Mouse (Mus musculus): ENCODE results near the gene Pced1b.

The Pced1b gene

GRCm38 (mm10) chr15:97285665-97286212 is 38.8 kb downstream of the Pced1b start:
- DNase-seq (ENCODE audit: extremely low spot score, low read depth, low spot score) = no peak

DNA sequence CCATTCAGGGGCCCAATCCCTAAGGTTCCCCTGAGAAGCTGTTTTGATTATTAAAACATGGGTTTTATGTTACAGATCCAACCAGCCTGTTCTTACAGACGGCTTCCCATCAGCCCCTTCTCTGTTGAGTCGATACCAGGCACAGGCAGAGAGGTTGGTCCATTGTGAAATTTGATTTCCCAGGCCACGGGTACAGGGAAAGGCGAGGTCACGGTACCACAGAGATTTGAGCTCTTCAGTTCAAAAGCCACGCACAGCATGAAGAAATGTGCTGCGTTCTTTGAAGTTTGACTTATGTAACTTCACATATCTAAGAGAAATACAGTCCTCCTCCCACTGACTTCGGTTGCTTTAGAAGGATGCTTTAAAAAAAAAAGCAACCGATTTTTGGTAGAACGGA is 39.8 kb downstream of the Pced1b start:
- no peak for DNase-seq (ENCODE audit: extremely low spot score, low read depth, low spot score)

GRCm38 (mm10) chr15:97287436-97288143 is 40.7 kb downstream of the Pced1b start:
- DNase-seq (ENCODE audit: extremely low spot score, low read depth, low spot score) = no peak

- no peak for DNase-seq (ENCODE audit: extremely low spot score, low read depth, low spot score)
Measured at GRCm38 (mm10) chr15:97288690-97289089, 41.8 kb downstream of the Pced1b start.

DNA sequence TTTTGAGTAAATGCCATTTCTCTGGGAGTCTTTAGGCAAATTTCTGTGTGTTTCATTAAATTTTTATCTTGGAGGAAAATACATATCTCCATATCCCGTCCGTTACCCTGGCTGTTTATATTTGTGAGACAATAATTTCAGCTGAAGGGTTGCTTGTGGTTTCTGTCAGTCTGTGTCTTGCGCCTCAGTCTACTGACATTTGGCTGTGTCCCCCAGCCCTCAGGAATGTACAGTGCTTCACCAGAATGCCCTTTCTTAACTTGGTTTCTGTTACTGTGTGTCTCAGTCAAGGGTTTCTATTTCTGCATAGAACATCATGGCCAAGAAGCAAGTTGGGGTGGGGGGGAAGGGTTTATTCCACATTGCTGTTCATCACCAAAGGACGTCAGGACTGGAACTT is 42.3 kb downstream of the Pced1b start:
- no peak for DNase-seq (ENCODE audit: extremely low spot score, low read depth, low spot score)

DNA sequence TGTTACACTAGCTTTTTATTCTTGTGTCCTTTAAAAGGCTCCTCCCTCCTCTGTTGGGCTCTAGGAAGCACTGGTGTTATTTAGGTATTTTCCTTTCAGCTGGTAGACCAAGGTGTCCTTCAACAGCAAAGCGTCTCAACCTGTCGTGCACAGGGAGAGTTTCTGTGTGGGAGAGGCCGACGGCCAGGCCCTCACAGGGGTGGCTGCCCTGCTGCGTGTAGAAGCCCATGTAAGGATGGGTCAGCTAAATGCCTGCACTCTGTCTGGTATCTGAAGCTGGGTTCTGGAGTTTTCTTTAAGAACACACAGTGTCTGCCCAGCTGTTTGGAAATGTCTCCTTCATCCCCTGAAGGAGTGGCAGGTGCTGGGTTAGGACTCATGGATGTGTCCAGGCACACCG is 43.4 kb downstream of the Pced1b start:
- no peak for DNase-seq (ENCODE audit: extremely low spot score, low read depth, low spot score)

DNA sequence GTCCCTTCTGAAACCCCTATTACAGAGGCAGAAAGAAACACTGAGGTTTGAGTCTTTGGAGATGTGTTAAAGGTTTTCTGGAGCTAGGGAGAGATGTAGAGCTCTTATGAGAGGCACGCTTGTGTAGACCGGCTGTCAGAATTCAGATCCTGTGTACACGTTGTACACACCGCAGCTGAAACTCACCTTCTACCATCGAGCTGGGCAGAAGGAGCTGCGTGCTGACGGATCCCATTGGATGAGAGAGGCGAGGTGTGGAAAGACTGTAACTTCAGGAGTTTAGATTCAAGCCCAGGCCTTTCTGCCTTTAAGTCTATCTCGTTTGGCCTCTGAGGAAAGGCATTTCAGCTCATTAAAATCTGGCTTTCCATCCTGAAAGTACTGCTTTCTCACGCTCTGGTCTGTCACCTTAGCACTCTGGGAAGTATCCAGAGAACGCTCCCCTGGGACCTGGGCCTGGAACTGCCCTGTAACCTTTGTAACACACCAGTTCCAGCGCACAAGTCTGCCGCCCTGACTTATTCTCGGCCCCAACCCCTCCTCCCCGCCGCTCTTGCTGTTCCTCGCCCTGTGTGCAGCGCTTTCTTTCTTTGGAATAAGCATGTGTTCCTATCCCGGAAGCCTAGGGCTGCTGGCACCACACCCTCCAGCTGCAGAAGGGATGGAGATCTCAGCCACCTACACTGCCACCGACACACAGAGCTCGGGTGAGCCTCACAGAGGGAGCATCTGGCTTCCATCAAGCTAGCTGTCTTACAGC is 44.6 kb downstream of the Pced1b start:
- no peak for DNase-seq (ENCODE audit: extremely low spot score, low read depth, low spot score)

DNA sequence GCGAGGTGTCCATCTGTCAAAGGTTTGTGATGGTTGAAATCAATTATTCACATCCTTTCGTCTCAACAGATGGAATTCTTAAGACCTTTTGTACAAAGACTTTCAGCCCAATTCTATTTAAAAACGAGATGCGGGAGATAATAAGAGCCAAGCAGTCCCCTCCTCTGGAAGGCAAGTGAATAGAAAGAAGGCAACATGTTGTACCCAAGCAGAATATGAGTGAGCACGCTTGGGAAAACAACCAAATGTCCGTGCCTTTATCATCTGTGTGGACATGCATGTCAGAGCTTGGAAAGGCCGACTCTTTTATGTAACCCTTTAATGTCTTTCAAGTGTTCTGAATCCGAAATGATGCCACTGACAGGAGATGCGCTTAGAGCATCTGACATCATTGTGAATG is 61.0 kb downstream of the Pced1b start:
- no peak for DNase-seq (ENCODE audit: extremely low spot score, low read depth, low spot score)

GRCm38 (mm10) chr15:97309533-97309932 is 62.6 kb downstream of the Pced1b start:
- no peak for DNase-seq (ENCODE audit: extremely low spot score, low read depth, low spot score)

GRCm38 (mm10) chr15:97310251-97310650 is 63.3 kb downstream of the Pced1b start:
- no peak for DNase-seq (ENCODE audit: extremely low spot score, low read depth, low spot score)

- DNase-seq (ENCODE audit: extremely low spot score, low read depth, low spot score) = no peak
Measured at GRCm38 (mm10) chr15:97311211-97311610, 64.3 kb downstream of the Pced1b start.

GRCm38 (mm10) chr15:97311937-97312336 is 65.0 kb downstream of the Pced1b start:
- DNase-seq (ENCODE audit: extremely low spot score, low read depth, low spot score) = no peak

DNA sequence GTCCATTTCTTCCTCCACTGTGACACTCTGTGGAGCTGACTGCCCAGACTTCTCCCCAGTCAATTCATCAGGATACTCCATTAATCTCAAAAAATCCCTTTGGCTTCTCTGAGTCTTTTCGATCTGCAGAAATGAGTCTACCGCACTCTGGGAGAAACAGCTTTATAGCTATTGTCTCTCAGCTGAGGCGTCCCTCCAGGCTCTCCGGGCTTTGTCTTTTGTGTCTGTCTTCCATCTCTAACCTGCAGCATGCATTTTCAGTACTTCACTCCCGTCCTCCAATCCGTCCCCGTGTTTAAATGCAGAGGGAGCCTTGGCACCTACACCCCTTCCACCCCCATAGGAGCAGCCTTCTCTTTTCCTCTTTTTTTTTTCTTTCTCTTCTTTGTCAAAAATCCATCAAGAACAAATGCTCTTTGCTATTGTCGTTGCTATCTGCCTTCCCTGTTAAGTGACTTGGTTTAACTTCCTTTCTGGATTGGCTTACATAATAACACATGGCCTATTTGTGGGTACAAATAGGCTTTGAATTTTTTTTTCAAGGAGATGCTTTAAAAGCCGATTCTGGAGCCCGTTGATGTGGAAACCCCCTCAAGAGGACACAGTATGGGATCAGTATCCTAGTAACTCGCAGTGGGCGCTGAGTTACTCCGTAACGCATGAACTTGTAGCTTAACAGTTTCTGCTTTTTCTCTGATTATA is 68.0 kb downstream of the Pced1b start:
- DNase-seq (ENCODE audit: extremely low spot score, low read depth, low spot score) = no peak

- DNase-seq (ENCODE audit: extremely low spot score, low read depth, low spot score) = no peak
Measured at GRCm38 (mm10) chr15:97315422-97315757, 68.5 kb downstream of the Pced1b start.

DNA sequence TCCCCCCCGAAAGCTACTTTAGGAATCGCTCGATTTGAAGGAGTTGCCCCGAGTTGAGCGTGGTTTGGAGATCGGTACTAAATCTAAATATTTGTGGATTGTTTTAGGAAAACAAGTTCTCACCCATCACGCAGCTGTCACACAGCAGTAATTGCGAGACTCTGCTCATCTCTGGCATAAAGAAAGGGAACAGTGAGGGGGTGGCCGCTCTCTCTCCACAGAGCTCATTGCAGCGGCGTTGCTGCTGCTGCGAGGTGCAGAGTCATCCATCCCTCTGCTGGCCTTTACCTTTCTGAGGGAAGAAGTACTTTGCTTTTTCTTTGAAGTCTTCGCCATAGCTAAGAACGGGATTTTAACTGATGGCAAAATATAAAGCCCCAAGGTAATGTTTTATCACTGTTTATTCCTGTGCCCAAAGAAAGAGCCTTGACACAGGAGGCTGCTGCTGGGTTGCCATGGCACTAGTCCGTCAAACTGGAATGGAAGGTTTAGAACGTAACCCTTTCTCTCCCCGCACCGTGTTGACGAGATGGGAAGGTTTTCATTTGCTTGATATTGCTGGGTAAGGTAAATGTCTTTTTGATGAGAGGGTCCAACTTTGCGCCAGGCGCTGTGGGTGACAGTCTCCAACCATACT is 71.6 kb downstream of the Pced1b start:
- DNase-seq (ENCODE audit: extremely low spot score, low read depth, low spot score) = no peak

DNA sequence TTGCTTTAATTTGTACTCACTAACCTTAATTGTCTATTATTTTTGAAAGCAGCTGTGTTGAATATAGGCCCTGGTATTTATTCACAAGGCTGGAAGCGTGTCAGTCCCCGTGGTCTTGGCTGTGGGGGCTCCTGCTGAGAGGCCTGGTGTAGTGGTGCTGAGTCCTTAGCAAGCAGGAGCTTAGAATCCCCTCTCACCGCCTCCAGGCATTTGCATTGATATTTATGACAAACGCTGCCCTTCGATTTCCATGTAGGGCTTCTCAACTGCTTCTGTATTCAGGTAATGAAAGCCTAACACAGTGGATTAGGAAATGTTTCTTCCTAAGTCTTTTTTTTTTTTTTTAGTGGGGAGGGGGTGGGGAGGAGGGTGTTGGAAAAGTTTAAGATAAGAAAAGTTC is 75.9 kb downstream of the Pced1b start:
- no peak for DNase-seq (ENCODE audit: extremely low spot score, low read depth, low spot score)

GRCm38 (mm10) chr15:97323466-97323865 is 76.6 kb downstream of the Pced1b start:
- DNase-seq (ENCODE audit: extremely low spot score, low read depth, low spot score) = no peak

- no peak for DNase-seq (ENCODE audit: extremely low spot score, low read depth, low spot score)
Measured at GRCm38 (mm10) chr15:97324311-97324710, 77.4 kb downstream of the Pced1b start.

DNA sequence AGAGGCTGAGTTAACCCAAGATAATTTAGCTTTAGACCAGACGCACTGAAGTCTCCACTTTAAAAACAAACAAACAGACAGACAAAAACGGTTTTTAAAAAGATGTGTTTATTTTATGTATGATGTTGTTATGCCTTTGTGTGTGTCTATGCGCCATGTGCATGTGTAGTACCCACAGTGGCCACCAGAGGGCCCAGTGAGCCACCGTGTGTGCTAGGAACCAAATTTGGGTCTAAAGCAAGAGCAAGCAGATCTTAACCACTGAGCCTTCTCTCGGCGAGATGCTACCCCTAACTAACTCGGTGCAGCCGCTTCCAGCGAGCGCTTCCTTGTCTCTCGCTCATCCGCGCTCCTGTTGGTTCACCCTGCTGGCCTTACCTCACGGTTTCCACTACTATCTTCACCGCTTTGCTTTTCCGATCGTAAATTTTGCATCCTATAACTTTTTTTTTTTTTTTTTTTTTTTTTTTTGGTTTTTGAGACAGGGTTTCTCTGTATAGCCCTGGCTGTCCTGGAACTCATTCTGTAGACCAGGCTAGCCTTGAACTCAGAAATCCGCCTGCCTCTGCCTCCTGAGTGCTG is 80.7 kb downstream of the Pced1b start:
- DNase-seq (ENCODE audit: extremely low spot score, low read depth, low spot score) = no peak

GRCm38 (mm10) chr15:97332582-97332981 is 85.7 kb downstream of the Pced1b start:
- no peak for DNase-seq (ENCODE audit: extremely low spot score, low read depth, low spot score)
